Mouse (Mus musculus): Measurements from ENCODE around the gene Pms2. TPM values are rescaled to one million over a fixed set of nuclear protein-coding genes. Genes with fewer than 3 reads are reported as not detected.
A peak's percentile ranks its signal among the peaks of the same experiment; 100 is the strongest.

The Pms2 gene
- total and polyA plus RNA-seq, 3 experiments: 16.5 to 17.3 TPM; not detected in 1

DNA sequence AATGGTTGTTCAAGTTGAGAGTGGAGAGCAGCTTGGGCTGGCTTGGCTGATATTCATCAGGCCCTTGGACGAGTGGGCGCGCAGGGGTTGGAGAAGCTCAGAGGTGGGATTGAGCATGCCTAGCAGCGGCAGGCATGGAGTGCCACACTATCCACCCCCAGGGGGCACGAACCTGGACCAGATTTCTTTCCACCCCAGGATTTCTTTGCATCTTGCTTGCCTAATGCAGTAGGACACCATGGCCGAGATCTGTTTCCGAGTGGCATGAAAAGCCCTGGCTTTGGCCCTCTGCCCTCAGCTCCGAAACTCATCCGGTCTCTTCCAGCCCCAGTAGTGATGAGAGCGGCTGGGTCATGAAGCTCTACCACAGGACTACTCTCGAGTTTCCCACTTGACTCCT lies 23.6 kb downstream of the Pms2 start:
- no peak for DNase-seq (ENCODE audit: low read depth, low spot score)
- H3K27ac ChIP-seq (ENCODE audit: control insufficient read depth, low read depth, low read length): no peak overlapping the region
- H3K9ac ChIP-seq (ENCODE audit: control insufficient read depth, low read depth, low read length, poor library complexity, severe bottlenecking): no peak overlapping the region
- no peaks in the 10 kb centered on the region for H3K9me3 ChIP-seq (replicated peaks; ENCODE audit: insufficient read depth, low read length)
- TF ChIP-seq MYC (IDR thresholded peaks at IDR 0.05; ENCODE audit: low read depth, low read length): no peak
- no peaks in the 10 kb centered on the region for H3K79me2 ChIP-seq (ENCODE audit: control insufficient read depth, insufficient read depth, low read length, poor library complexity)
- no peaks in the 10 kb centered on the region for H3K27me3 ChIP-seq (ENCODE audit: control insufficient read depth in 1 of 2, insufficient read depth in 2 of 2, low read length in 2 of 2)
- H3K4me3 ChIP-seq (ENCODE audit: control insufficient read depth in 1 of 2, insufficient read depth in 1 of 2, low read depth in 2 of 2, low read length in 2 of 2): no peak overlapping the region
- no peaks in the 10 kb centered on the region for H3K4me1 ChIP-seq (ENCODE audit: control insufficient read depth in 1 of 2, insufficient read depth in 2 of 2, low read length in 2 of 2)
- H3K36me3 ChIP-seq (ENCODE audit: control insufficient read depth in 1 of 2, insufficient read depth in 2 of 2, low read length in 2 of 2): peaks cover 0 to 2% of the 10 kb centered on the region in 2 experiments; a peak in 1 of 4 replicates

- no peaks in the 10 kb centered on the region for H3K4me1 ChIP-seq (ENCODE audit: control insufficient read depth in 1 of 2, insufficient read depth in 2 of 2, low read length in 2 of 2)
- H3K9me3 ChIP-seq (replicated peaks; ENCODE audit: insufficient read depth, low read length): no peaks in the 10 kb centered on the region
- H3K27me3 ChIP-seq (ENCODE audit: control insufficient read depth in 1 of 2, insufficient read depth in 2 of 2, low read length in 2 of 2): no peaks in the 10 kb centered on the region
- H3K36me3 ChIP-seq (ENCODE audit: control insufficient read depth in 1 of 2, insufficient read depth in 2 of 2, low read length in 2 of 2): no peaks in the 10 kb centered on the region
- no peak overlapping the region for H3K27ac ChIP-seq (ENCODE audit: control insufficient read depth, low read depth, low read length)
- H3K4me3 ChIP-seq (ENCODE audit: control insufficient read depth in 1 of 2, insufficient read depth in 1 of 2, low read depth in 2 of 2, low read length in 2 of 2): no peak overlapping the region
- TF ChIP-seq TBP (IDR thresholded peaks at IDR 0.05; ENCODE audit: low read depth, low read length) (no peak), GABPA (IDR thresholded peaks at IDR 0.05; ENCODE audit: low read depth, low read length) (no peak), CTCF (IDR thresholded peaks at IDR 0.05 in 2 of 3, conservative IDR thresholded peaks at IDR 0.05 in 1 of 3; ENCODE audit: control insufficient read depth in 1 of 3, insufficient read depth in 1 of 3, low read depth in 2 of 3, low read length in 3 of 3, poor library complexity in 1 of 3, severe bottlenecking in 1 of 3) (peak; percentile 10 to 64 (median 16); a peak in 4 of 6 replicates), RAD21 (IDR thresholded peaks at IDR 0.05; ENCODE audit: low read depth, low read length) (peak; percentile 67), SMC3 (IDR thresholded peaks at IDR 0.05; ENCODE audit: low read depth, low read length) (peak; percentile 59), ZC3H11A (IDR thresholded peaks at IDR 0.05; ENCODE audit: low read depth, low read length) (peak; percentile 52)
- H3K9ac ChIP-seq (ENCODE audit: control insufficient read depth, low read depth, low read length, poor library complexity, severe bottlenecking): no peak overlapping the region
- DNase-seq (ENCODE audit: low read depth, low spot score): peak; percentile 55
- H3K79me2 ChIP-seq (ENCODE audit: control insufficient read depth, insufficient read depth, low read length, poor library complexity): no peaks in the 10 kb centered on the region
Measured at GRCm38 (mm10) chr5:143933875-143934274, 24.1 kb downstream of the Pms2 start.

DNA sequence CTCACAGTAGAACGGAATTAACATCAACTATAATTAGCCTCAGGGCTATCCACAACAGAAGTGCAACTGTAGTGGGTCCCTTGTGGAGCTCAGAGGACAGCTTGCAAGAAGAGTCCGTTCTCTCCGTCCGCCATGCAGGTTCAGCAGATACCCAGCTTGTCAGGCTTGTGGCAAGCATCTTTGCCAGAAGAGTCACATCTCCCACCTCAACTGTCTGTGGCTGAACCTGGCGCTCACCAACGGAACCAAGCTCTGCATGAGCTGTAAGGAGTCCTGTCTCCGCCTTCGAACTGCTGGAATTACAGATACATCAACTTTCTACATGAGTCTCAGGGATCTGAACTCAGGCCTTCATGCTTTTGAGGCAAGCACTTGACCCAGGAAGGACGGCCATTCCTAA lies 26.4 kb downstream of the Pms2 start:
- no peak for TF ChIP-seq NRF1 (IDR thresholded peaks at IDR 0.05; ENCODE audit: insufficient read depth, low read depth, low read length, poor library complexity, severe bottlenecking)
- TF ChIP-seq MYB (IDR thresholded peaks at IDR 0.05; ENCODE audit: low read depth, low read length): no peak
- no peak for TF ChIP-seq MEF2A (IDR thresholded peaks at IDR 0.05; ENCODE audit: extremely low read depth, insufficient replicate concordance, low read depth, low read length, poor library complexity, severe bottlenecking)
- TF ChIP-seq MAFK (IDR thresholded peaks at IDR 0.05; ENCODE audit: borderline replicate concordance, low read depth, low read length): no peak
- no peak for TF ChIP-seq ETS1 (IDR thresholded peaks at IDR 0.05; ENCODE audit: low read depth, low read length)
- TF ChIP-seq TBP (IDR thresholded peaks at IDR 0.05; ENCODE audit: low read depth, low read length): no peak
- no peak for TF ChIP-seq POLR2AphosphoS5 (IDR thresholded peaks at IDR 0.05; ENCODE audit: borderline replicate concordance, low read depth, low read length)
- TF ChIP-seq POLR2A (IDR thresholded peaks at IDR 0.05; ENCODE audit: control insufficient read depth in 1 of 2, insufficient read depth in 1 of 2, low read depth in 1 of 2, low read length in 2 of 2, poor library complexity in 1 of 2): no peak
- no peak for TF ChIP-seq ZMIZ1 (IDR thresholded peaks at IDR 0.05; ENCODE audit: low read depth, low read length)
- TF ChIP-seq TAL1 (IDR thresholded peaks at IDR 0.05; ENCODE audit: low read length): no peak
- TF ChIP-seq KAT2A (conservative IDR thresholded peaks at IDR 0.05; ENCODE audit: low read depth, low read length): no peak
- TF ChIP-seq MAX (IDR thresholded peaks at IDR 0.05; ENCODE audit: low read length): no peak
- Histone ChIP-seq H3K27ac (ENCODE audit: control insufficient read depth, low read depth, low read length) (no peak overlapping the region), H3K27me3 (ENCODE audit: control insufficient read depth in 1 of 2, insufficient read depth in 2 of 2, low read length in 2 of 2) (no peaks in the 10 kb centered on the region), H3K79me2 (ENCODE audit: control insufficient read depth, insufficient read depth, low read length, poor library complexity) (no peaks in the 10 kb centered on the region), H3K36me3 (ENCODE audit: control insufficient read depth in 1 of 2, insufficient read depth in 2 of 2, low read length in 2 of 2) (no peaks in the 10 kb centered on the region), H3K9ac (ENCODE audit: control insufficient read depth, low read depth, low read length, poor library complexity, severe bottlenecking) (no peak overlapping the region), H3K4me1 (ENCODE audit: control insufficient read depth in 1 of 2, insufficient read depth in 2 of 2, low read length in 2 of 2) (no peaks in the 10 kb centered on the region), H3K4me3 (ENCODE audit: control insufficient read depth in 1 of 2, insufficient read depth in 1 of 2, low read depth in 2 of 2, low read length in 2 of 2) (no peak overlapping the region), H3K9me3 (replicated peaks; ENCODE audit: insufficient read depth, low read length) (no peaks in the 10 kb centered on the region)
- DNase-seq (ENCODE audit: low read depth, low spot score): no peak
